Mouse (Mus musculus): ENCODE measurements around the gene Nupl1.

Gene Nupl1

DNA sequence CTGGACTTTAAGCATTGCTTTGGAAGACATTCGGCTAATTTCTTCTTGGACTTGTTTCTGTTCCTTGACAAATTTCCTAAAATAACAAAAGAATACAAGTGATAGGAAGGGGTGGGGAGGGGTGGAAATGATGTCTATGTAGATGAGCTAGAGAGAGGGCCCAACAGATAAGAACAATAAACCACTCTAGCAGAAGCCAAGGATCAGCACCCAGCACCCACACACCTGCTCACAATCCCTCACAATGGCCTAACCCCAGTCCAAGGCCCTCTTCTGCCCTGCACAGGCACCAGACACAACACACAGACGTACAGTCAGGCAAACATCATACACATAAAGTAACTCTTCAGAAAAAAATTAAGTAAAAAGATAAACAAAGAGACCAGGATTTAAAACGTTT lies 12.7 kb downstream of the Nupl1 start:
- no peak for DNase-seq (ENCODE audit: low spot score)

GRCm38 (mm10) chr14:60219886-60220285 lies 31.3 kb downstream of the Nupl1 start:
- DNase-seq (ENCODE audit: low spot score) = no peak

DNA sequence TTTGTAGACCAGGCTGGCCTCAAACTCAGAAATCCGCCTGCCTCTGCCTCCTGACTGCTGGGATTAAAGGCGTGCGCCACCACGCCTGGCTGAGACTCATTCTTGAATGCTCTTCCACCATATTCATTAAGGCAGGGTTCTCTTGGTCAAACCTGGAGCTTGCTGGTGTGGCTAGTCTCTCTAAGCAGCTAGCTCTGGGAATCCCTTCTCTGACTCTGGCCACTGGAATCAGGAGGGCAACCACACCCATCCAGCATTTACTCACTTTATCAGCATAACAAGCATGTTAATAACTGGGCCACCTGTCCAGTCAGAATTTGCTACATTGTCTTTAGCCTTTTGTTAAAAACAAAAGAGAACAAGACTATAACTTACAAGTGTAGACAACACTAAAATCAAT lies 33.6 kb downstream of the Nupl1 start:
- no peak for DNase-seq (ENCODE audit: low spot score)

DNA sequence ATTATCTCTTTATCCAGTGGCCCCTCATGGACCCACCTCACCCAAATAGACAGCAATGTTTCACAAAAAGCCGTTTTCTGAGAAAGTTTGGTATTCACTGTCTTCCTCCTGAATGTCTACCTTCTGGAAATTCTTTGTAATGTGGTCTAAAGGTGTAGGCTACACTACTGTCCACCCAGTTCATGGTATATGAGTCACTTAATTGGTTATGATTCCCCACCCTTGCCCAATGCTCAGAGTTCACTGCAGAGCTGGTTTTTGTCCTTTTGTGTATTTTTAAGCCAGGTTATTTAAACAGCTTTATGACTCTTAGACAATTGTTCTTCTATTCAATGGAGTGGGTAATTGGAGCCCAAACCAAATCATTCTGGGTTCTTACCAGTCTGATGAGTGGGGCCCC lies 35.1 kb downstream of the Nupl1 start:
- no peak for DNase-seq (ENCODE audit: low spot score)

GRCm38 (mm10) chr14:60215000-60215399 lies 36.2 kb downstream of the Nupl1 start:
- no peak for DNase-seq (ENCODE audit: low spot score)

DNA sequence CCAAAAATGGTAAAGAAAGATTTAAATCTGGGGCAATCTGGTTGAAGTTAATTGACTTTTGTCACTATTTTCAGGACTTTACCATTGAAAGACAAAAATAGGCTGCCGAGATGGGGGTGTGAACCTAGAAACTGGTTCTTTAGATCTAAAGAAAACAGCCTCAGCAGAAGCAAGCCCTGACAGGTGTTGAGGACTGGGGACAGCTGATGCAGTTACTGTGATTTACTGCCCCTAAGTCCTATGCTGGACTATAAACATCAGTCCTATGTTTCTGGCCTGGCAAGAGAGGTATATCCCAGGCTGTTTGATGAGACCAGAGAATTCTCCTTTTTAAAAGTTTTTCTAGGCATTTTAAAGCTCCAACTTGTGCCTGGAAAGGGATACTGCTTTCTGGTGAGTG lies 37.2 kb downstream of the Nupl1 start:
- no peak for DNase-seq (ENCODE audit: low spot score)

DNA sequence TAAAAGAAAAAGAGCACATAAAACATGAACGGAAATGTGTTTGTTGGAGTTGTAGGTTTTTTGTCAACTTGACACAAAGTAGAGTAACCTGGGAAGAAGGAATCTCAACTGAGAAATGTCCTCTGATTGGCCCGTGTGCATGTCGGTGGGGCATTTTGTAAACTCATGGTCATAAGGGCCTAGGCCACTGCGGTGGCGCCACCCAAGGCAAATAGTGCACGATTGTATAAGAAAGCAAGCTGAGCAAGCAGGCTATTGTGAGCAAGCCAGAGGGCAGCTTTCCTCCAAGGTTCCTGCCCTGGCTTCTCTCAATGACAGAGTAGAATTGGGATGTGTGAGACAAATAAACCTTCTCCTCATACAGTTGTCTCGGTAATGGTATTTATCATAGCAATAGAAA lies 42.1 kb downstream of the Nupl1 start:
- DNase-seq (ENCODE audit: low spot score) = no peak

GRCm38 (mm10) chr14:60204993-60205392 lies 46.2 kb downstream of the Nupl1 start:
- DNase-seq (ENCODE audit: low spot score) = no peak

GRCm38 (mm10) chr14:60196884-60197283 lies 54.3 kb downstream of the Nupl1 start, which contains the start of gene Atp8a2:
Atp8a2 (minus strand) TSS chr14:60197179.
- DNase-seq (ENCODE audit: low spot score) = no peak

GRCm38 (mm10) chr14:60195999-60196398 lies 55.2 kb downstream of the Nupl1 start:
- no peak for DNase-seq (ENCODE audit: low spot score)

- no peak for DNase-seq (ENCODE audit: low spot score)
These were observed 56.6 kb downstream of the Nupl1 start for GRCm38 (mm10) chr14:60194606-60195005.

- DNase-seq (ENCODE audit: low spot score) = no peak
These were observed 61.5 kb downstream of the Nupl1 start for GRCm38 (mm10) chr14:60189771-60190170.

- DNase-seq (ENCODE audit: low spot score) = no peak
These were observed 62.9 kb downstream of the Nupl1 start for GRCm38 (mm10) chr14:60188201-60188825.

DNA sequence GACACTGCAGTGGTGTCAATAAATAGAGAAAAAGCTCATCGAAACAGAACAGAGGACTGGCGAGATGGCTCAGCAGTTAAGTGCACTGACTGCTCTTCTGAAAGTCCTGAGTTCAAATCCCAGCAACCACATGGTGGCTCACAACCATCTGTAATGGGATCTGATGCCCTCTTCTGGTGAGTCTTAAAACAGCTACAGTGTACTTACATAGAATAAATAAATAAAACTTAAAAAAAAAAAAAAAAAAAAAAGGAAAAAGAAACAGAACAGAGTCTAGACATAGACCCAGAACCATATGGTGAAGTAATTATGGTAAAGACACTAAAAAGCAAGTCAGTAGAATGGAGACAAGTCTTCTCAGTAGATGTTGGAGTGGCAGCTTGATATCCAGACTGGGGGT lies 69.9 kb downstream of the Nupl1 start:
- DNase-seq (ENCODE audit: low spot score) = no peak

- DNase-seq (ENCODE audit: low spot score) = no peak
These were observed 72.7 kb downstream of the Nupl1 start for GRCm38 (mm10) chr14:60178571-60178955.

GRCm38 (mm10) chr14:60177614-60178570 lies 73.3 kb downstream of the Nupl1 start:
- no peak for DNase-seq (ENCODE audit: low spot score)

DNA sequence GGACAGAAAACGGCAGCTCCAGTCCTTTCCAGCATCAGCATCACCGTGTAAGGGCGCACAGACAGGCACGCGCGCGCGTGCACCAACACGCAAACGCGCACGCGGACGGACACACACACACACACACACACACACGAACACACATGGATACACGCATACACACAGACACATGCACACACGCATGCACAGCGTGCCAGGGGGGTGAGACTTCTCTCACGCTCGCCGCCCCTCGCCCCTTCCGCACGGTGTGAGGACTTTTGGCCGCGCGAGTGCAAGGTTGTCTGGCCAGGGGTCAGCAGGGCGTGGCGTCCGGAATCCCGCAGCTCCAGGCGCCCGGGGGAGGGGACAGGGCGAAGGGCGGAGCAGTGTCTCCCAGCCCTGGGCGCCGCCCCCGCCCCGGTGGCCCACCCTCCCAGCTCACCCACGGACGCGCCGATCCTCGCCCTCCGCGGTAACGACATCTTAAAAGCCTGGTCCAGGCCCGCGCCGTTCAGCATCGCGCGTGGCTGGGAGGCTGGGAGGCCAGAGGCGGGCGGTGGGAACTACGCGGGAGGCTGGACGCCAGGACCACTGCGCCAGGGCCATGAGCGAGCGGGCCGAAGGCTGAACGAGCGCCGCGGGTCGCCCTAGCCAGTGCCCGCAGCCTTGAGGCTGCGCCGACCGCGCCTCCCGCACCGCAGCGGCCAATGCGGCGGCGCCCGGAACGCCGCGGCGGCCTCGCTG lies 74.2 kb downstream of the Nupl1 start:
- no peak for DNase-seq (ENCODE audit: low spot score)

- DNase-seq (ENCODE audit: low spot score) = no peak
These were observed 74.8 kb downstream of the Nupl1 start for GRCm38 (mm10) chr14:60176469-60176890.

DNA sequence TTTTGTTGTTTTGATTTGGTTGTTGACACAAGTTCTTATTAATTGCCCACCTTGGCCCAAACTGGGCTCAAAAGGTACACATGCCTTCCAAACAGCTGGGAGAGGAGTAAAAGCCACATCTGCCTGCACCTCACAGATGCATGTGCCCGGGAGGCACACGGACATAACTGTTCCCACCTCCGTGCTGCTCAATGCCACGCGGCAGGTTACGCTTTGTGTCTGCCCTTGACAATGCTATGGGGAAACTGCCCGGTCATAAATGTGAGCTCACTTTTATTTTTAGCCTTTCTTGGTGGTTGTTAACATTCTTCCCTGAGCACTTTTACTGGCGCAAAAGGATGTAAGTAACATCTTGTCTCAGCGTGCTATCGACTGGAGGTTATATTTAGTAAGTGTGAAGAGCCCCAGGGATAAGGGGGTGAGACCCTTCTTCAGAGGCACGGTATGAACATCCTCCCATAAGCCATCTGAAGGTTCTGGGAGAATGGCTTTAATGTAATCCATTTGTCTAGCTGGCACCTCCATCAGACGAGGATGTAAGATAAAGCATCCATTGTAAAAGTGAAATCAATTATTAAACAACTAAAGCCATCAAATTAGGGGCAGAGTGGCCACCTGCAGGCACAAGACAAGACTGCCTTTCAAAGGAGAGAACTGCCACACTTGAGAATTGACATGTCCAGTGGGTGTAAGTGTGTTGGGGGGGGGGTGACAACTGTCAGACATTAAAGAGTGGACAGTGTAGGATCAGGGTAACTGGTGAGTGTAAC lies 78.8 kb downstream of the Nupl1 start:
- no peak for DNase-seq (ENCODE audit: low spot score)

DNA sequence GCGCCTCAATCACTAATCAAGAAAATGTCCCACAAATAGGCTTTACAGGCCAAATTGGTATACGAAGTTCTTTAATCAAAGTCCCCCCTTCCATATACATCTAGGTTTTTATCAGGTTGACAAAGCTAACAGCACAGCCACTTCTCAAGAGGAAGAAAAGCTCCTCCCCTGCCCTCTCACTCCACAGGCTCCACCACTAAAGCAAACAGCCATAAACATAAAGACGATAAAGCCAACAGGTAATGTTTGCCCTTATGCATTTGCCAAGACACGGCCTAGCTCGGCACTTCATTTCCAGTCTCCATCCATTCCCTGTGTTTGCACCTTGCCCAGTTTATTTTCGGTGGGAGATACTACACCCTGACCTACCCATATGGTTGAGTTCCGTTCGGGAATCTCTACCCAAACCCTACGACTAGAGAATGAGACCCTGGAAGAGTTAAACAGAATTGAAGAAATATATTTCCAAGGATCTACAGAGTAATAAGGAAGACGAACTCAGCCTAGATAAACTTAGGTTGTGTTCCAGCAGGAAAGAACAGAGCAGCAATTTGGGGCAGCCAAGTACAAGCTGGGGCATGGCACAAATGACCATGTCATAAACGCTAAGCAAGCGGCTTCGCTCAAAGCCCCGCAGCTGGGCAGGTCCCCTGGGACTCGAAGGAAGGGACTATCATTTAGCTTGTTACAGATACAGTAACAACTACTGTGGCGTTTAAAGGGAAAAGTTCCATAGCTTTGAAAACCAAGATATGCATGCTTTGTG lies 80.2 kb downstream of the Nupl1 start:
- DNase-seq (ENCODE audit: low spot score) = no peak

GRCm38 (mm10) chr14:60163367-60163766 lies 87.9 kb downstream of the Nupl1 start:
- DNase-seq (ENCODE audit: low spot score) = no peak

Data from urinary bladder, postnatal 10 days (tissue).